Mouse (Mus musculus) liver, embryonic 11.5 days (tissue): ENCODE results near the gene Gja5. TPM values are rescaled to one million over a fixed set of nuclear protein-coding genes. Genes with fewer than 3 reads are reported as not detected.

Experiments used
- ATAC-seq: fragments of 200-750 bp; cut with Nextera tagmentation; replicated peaks from 2 replicates; pipeline ENCODE4 v1.8.0; 2017; ENCODE audit warnings: moderate number of reproducible peaks, mild to moderate bottlenecking, moderate TSS enrichment, moderate library complexity; ENCODE audit not compliant: low FRiP score
- DNase-seq: peaks from one replicate; pipeline ENCODE4 v3.0.0-alpha.2; 2017; ENCODE audit warnings: low spot score
- H3K27ac ChIP-seq: fragments of 300-500 bp; sonication (generic); 2 replicates; pipeline ENCODE4 v1.5.1; 2014; ENCODE audit warnings: mild to moderate bottlenecking, low read depth, low read length, control low read depth
- H3K27me3 ChIP-seq: fragments of 300-500 bp; sonication (generic); replicated peaks from 2 replicates; pipeline ENCODE4 v1.6.1; 2014; ENCODE audit warnings: low read length, mixed read lengths; ENCODE audit not compliant: control insufficient read depth, insufficient read depth
- H3K36me3 ChIP-seq: fragments of 300-500 bp; sonication (generic); 2 replicates; pipeline ENCODE4 v1.6.1; 2014; ENCODE audit warnings: mild to moderate bottlenecking, low read length, moderate library complexity, mixed read lengths; ENCODE audit not compliant: control insufficient read depth, insufficient read depth
- H3K4me1 ChIP-seq: fragments of 300-500 bp; sonication (generic); replicated peaks from 2 replicates; pipeline ENCODE4 v1.6.1; 2014; ENCODE audit warnings: low read length, mixed read lengths; ENCODE audit not compliant: control insufficient read depth, insufficient read depth
- H3K4me2 ChIP-seq: fragments of 300-500 bp; sonication (generic); 2 replicates; pipeline ENCODE4 v1.6.1; 2014; ENCODE audit warnings: mild to moderate bottlenecking, control low read depth, moderate library complexity
- H3K4me3 ChIP-seq: fragments of 300-500 bp; sonication (generic); 2 replicates; pipeline ENCODE4 v1.5.1; 2014; ENCODE audit warnings: low read depth, low read length, control low read depth
- H3K9ac ChIP-seq: fragments of 300-500 bp; sonication (generic); 2 replicates; pipeline ENCODE4 v1.6.1; 2014; ENCODE audit warnings: low read depth, low read length, control low read depth
- H3K9me3 ChIP-seq: fragments of 300-500 bp; sonication (generic); 2 replicates; pipeline ENCODE4 v1.6.1; 2016; ENCODE audit warnings: low read length, inconsistent platforms, mixed read lengths; ENCODE audit not compliant: control insufficient read depth
- WGBS: fragments of 180-500 bp; shearing (Covaris S2); extraction: QIAGEN DNeasy Blood & Tissue Kit; methylation state at CpG from one replicate; pipeline ENCODE4 v1.1.7; 2014; 5-methylcytosine and 5-hydroxymethylcytosine counted together
- polyA plus RNA-seq: library from polyadenylated mRNA; unstranded; fragments of >200 nt; fragmentation: Nextera tagmentation; extraction: Ambion mirVana; gene quantifications from 2 replicates; pipeline ENCODE4 v1.2.1, GENCODE M21; 2014

The Gja5 gene
- polyA plus RNA-seq, 1 experiment from 2014 or later = 1.8 TPM

- peak; percentile 25; the same call in 1 of the 2 replicates for ATAC-seq
- Histone ChIP-seq H3K4me1 (peaks cover 10% of the 10 kb centered on the region; the same call in 1 of the 2 replicates), H3K4me2 (peak overlapping the region; percentile 89), H3K9me3 (no peaks in the 10 kb centered on the region), H3K36me3 (no peaks in the 10 kb centered on the region), H3K27me3 (peaks cover 3% of the 10 kb centered on the region), H3K9ac (peak overlapping the region; percentile 92), H3K4me3 (peak overlapping the region; percentile 82), H3K27ac (no peak overlapping the region)
- no peak for DNase-seq
- 45% methylated on average over 9 of the region's 9 CpGs for WGBS
These were observed 1.1 kb downstream of the Gja5 start for GRCm38 (mm10) chr3:96905592-96905991.

GRCm38 (mm10) chr3:96920991-96921390 is 16.5 kb downstream of the Gja5 start:
- no peak for DNase-seq

GRCm38 (mm10) chr3:96924631-96925030 is 20.1 kb downstream of the Gja5 start:
- Histone ChIP-seq H3K4me3 (no peak overlapping the region), H3K36me3 (no peaks in the 10 kb centered on the region), H3K9me3 (no peaks in the 10 kb centered on the region), H3K27ac (no peak overlapping the region), H3K4me1 (no peaks in the 10 kb centered on the region), H3K9ac (no peak overlapping the region), H3K27me3 (no peaks in the 10 kb centered on the region), H3K4me2 (no peak overlapping the region)
- ATAC-seq = no peak
- DNase-seq = no peak
- whole genome bisulfite sequencing = 84% methylated on average over 4 of the region's 4 CpGs

More at GRCm38 (mm10) chr3:96920991-96921390, 16.5 kb downstream of the Gja5 start:
- Histone ChIP-seq H3K9me3 (no peaks in the 10 kb centered on the region), H3K4me2 (no peak overlapping the region), H3K4me3 (no peak overlapping the region), H3K27me3 (no peaks in the 10 kb centered on the region), H3K27ac (no peak overlapping the region), H3K4me1 (no peaks in the 10 kb centered on the region), H3K36me3 (no peaks in the 10 kb centered on the region), H3K9ac (no peak overlapping the region)
- 70% methylated on average over 7 of the region's 7 CpGs for WGBS
- no peak for ATAC-seq

GRCm38 (mm10) chr3:96925920-96926319 is 21.4 kb downstream of the Gja5 start, which contains the start of gene Gja8:
TSS of gene Gja8 (minus strand) at chr3:96926020.
- Histone ChIP-seq H3K27ac (no peak within 1 kb of the TSS), H3K9me3 (no peaks in the 10 kb centered on the region), H3K4me2 (no peak within 1 kb of the TSS), H3K9ac (no peak within 1 kb of the TSS), H3K4me3 (no peak within 1 kb of the TSS), H3K27me3 (no peaks in the 10 kb centered on the region), H3K36me3 (no peaks in the 10 kb centered on the region), H3K4me1 (no peaks in the 10 kb centered on the region)
- DNase-seq = no peak
- 70% methylated on average over 6 of the region's 6 CpGs for WGBS
- ATAC-seq = no peak

- no peaks in the 10 kb centered on the region for H3K9me3 ChIP-seq
- H3K4me1 ChIP-seq = no peaks in the 10 kb centered on the region
- no peak overlapping the region for H3K4me2 ChIP-seq
- no peak overlapping the region for H3K9ac ChIP-seq
- no peaks in the 10 kb centered on the region for H3K36me3 ChIP-seq
- WGBS = 60% methylated on average over 5 of the region's 5 CpGs
- H3K4me3 ChIP-seq = no peak overlapping the region
- ATAC-seq (no peak), DNase-seq (no peak)
- H3K27ac ChIP-seq = no peak overlapping the region
- no peaks in the 10 kb centered on the region for H3K27me3 ChIP-seq
These were observed 26.8 kb downstream of the Gja5 start for GRCm38 (mm10) chr3:96931261-96931681.

GRCm38 (mm10) chr3:96936241-96936640 is 31.7 kb downstream of the Gja5 start:
- Histone ChIP-seq H3K36me3 (no peaks in the 10 kb centered on the region), H3K9me3 (no peaks in the 10 kb centered on the region), H3K9ac (no peak overlapping the region), H3K4me2 (no peak overlapping the region), H3K4me3 (no peak overlapping the region), H3K4me1 (no peaks in the 10 kb centered on the region), H3K27ac (no peak overlapping the region), H3K27me3 (no peaks in the 10 kb centered on the region; the same call in 1 of the 2 replicates)
- WGBS = 9% methylated on average over 6 of the region's 6 CpGs
- no peak for DNase-seq
- ATAC-seq = no peak

- WGBS = 32% methylated on average over 5 of the region's 5 CpGs
These were observed 33.1 kb downstream of the Gja5 start for GRCm38 (mm10) chr3:96937606-96938005.

GRCm38 (mm10) chr3:96938738-96939137 is 34.2 kb downstream of the Gja5 start:
- H3K4me3 ChIP-seq = no peak overlapping the region

More at GRCm38 (mm10) chr3:96937606-96938005, 33.1 kb downstream of the Gja5 start:
- Histone ChIP-seq H3K27ac (no peak overlapping the region), H3K9me3 (no peaks in the 10 kb centered on the region), H3K27me3 (no peaks in the 10 kb centered on the region; the same call in 1 of the 2 replicates), H3K4me3 (no peak overlapping the region), H3K4me2 (no peak overlapping the region), H3K4me1 (no peaks in the 10 kb centered on the region), H3K9ac (no peak overlapping the region), H3K36me3 (no peaks in the 10 kb centered on the region)
- DNase-seq = no peak
- no peak for ATAC-seq

GRCm38 (mm10) chr3:96942706-96943105 is 38.2 kb downstream of the Gja5 start:
- no peak for ATAC-seq
- no peaks in the 10 kb centered on the region for H3K4me1 ChIP-seq
- 57% methylated on average over 2 of the region's 2 CpGs for WGBS
- no peaks in the 10 kb centered on the region for H3K27me3 ChIP-seq
- H3K27ac ChIP-seq = no peak overlapping the region
- no peak overlapping the region for H3K4me3 ChIP-seq
- no peak overlapping the region for H3K4me2 ChIP-seq
- no peaks in the 10 kb centered on the region for H3K36me3 ChIP-seq
- H3K9ac ChIP-seq = no peak overlapping the region
- no peak for DNase-seq
- no peaks in the 10 kb centered on the region for H3K9me3 ChIP-seq

More at GRCm38 (mm10) chr3:96938738-96939137, 34.2 kb downstream of the Gja5 start:
- Histone ChIP-seq H3K9me3 (no peaks in the 10 kb centered on the region), H3K4me2 (no peak overlapping the region), H3K36me3 (no peaks in the 10 kb centered on the region), H3K27ac (no peak overlapping the region), H3K27me3 (no peaks in the 10 kb centered on the region; the same call in 1 of the 2 replicates), H3K9ac (no peak overlapping the region), H3K4me1 (no peaks in the 10 kb centered on the region)
- ATAC-seq (no peak), DNase-seq (peak; percentile 69)
- WGBS = 11% methylated on average over 11 of the region's 11 CpGs
